Mouse (Mus musculus) limb, embryonic 10.5 days (tissue): ENCODE results near the gene Hoxd9. TPM values are rescaled to one million over a fixed set of nuclear protein-coding genes. Genes with fewer than 3 reads are reported as not detected.
A peak's percentile ranks its signal among the peaks of the same experiment; 100 is the strongest.

Experiments
- microRNA counts: library from miRNA; unstranded; fragments of <30 nt; microRNA quantifications from one replicate; lab custom pipeline; 2017
- microRNA-seq: library from miRNA; unstranded; fragments of <30 nt; microRNA quantifications from one replicate; pipeline ENCODE4, GENCODE M21; 2017
- polyA plus RNA-seq: library from polyadenylated mRNA; unstranded; fragments of >200 nt; fragmentation: Nextera tagmentation; extraction: Ambion mirVana; gene quantifications from 2 replicates; pipeline ENCODE4 v1.2.1, GENCODE M21; 2016

Gene Hoxd9
- polyA plus RNA-seq, 1 experiment from 2014 or later: 38.0 TPM

MicroRNA genes within 50 kb of the gene (microRNA counts, 519-probe panel; counts per million panel counts)
- 7,276 counts per million, percentile 97 among the panel's probes with 10 or more counts for microRNA mmu-miR-10b (lab: Ali Mortazavi, UCI)

Small RNA genes within 50 kb of the gene (microRNA-seq; reads per million reads assigned to microRNA genes)
- gene Gm44463: not detected
- gene Mir10b: 87,786 reads per million, percentile 99 among the genes with 10 or more reads in this experiment

Other genes starting within 250 kb of the Hoxd9 start
- gene Lnpk, start 118.3 kb upstream of the Hoxd9 start, polyA plus RNA-seq: 26.5 and 35.1 TPM in 2 replicates
- 0.84 TPM in 1 of 2 replicates, not detected in the other for gene Evx2, start 38.2 kb upstream of the Hoxd9 start, polyA plus RNA-seq
- 9.3 and 17.8 TPM in 2 replicates for gene Hoxd13, start 29.4 kb upstream of the Hoxd9 start, polyA plus RNA-seq
- gene Hoxd12, start 22.7 kb upstream of the Hoxd9 start, polyA plus RNA-seq: 26.0 and 44.8 TPM in 2 replicates
- gene Hoxd11, start 18.2 kb upstream of the Hoxd9 start, polyA plus RNA-seq: 31.0 and 34.6 TPM in 2 replicates
- gene Hoxd10, start 5.8 kb upstream of the Hoxd9 start, polyA plus RNA-seq: 51.1 and 68.0 TPM in 2 replicates
- 11.6 and 17.4 TPM in 2 replicates for gene Hoxd8, start 6.9 kb downstream of the Hoxd9 start, polyA plus RNA-seq
- gene Hoxd3, start 14.2 kb downstream of the Hoxd9 start, polyA plus RNA-seq: 1.4 and 3.0 TPM in 2 replicates
- 1.2 and 2.3 TPM in 2 replicates for gene Hoxd4, start 14.2 kb downstream of the Hoxd9 start, polyA plus RNA-seq
- 0.70 and 0.79 TPM in 2 replicates for gene Gm28230, start 29.0 kb downstream of the Hoxd9 start, polyA plus RNA-seq
- 0.68 and 1.2 TPM in 2 replicates for gene Hoxd1, start 65.3 kb downstream of the Hoxd9 start, polyA plus RNA-seq
- gene Mtx2, start 128.1 kb downstream of the Hoxd9 start, polyA plus RNA-seq: 128 and 140 TPM in 2 replicates